Mouse (Mus musculus): Measurements from ENCODE around the gene Inpp5a. TPM values are rescaled to one million over a fixed set of nuclear protein-coding genes. Genes with fewer than 3 reads are reported as not detected.

Inpp5a gene
- polyA plus RNA-seq, 1 experiment from 2014 or later: 34.1 TPM

DNA sequence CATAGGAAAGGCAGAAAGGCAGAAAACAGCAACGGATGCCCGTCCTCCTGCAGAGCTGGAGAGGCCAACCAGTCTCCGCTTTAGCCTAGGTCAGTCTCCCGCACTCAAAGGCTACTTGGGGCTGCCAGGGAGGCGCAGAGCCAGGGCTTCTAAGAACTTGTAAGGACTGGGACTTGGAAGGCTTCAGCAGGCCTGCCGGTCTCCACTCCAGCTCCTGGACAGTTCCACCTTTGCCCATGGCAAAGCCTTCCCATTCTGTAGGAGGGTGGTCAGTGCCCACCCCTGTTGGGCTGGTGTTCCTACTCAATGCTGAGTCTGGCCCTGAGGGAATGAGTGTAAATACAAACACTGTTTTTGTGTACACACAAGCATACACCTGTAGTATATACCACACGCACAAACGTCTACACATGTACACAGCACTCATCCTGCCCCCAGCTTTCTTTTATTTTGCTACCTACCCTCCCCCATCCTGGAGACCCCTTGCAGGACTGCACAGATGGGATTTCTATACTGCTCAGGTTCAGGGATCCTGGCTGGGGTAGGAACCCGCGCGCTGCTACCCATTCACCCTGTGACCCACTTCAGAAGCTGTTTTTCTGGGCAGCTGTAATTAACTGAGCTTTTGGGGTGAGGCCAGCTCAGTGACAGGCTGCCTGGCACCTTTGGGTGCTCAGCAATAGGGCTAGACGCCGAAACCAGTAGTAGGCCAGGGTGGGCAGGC is 25.5 kb upstream of the Inpp5a start:
- peak overlapping the region; percentile 40 for H3K4me2 ChIP-seq (replicated peaks)
- no peaks in the 10 kb centered on the region for H3K9me3 ChIP-seq
- no peaks in the 10 kb centered on the region for H3K27me3 ChIP-seq
- no peak overlapping the region for H3K9ac ChIP-seq
- H3K4me1 ChIP-seq: peaks cover 29% of the 10 kb centered on the region
- ATAC-seq (ENCODE audit: insufficient number of reproducible peaks, insufficient read depth, low FRiP score, low TSS enrichment): peak; percentile 35
- H3K36me3 ChIP-seq: no peaks in the 10 kb centered on the region
- WGBS: 44% methylated on average over 13 of the region's 13 CpGs
- peak overlapping the region; percentile 85 for H3K27ac ChIP-seq
- no peak overlapping the region for H3K4me3 ChIP-seq

DNA sequence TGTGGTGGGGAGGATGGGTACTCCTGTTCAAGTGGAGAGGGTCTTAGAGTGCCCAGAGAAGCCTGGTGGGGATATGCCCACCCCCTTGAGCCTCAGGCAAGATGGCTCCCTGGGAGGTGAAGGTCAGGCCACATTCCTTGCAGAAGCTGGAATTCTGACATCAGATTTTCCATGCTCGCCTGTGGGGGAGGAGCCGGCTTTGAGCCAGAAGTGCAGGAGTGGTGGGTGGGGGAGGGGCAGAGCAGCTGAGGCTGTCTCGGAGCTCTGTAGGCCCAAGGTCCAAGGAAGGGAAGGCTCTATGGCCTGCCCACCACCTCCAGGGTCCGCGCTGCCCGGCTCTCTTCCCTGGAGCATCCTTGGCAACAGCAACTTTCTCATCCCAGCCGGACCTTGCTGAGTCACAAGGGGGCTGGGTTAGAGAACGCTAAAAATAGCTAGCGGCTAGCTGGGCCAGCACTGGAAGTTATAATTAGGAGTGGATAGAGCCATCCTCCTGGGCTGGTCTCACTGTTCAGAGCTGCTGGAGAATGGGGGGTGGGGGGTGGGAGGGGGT is 24.8 kb upstream of the Inpp5a start:
- H3K4me3 ChIP-seq: no peak overlapping the region
- H3K4me1 ChIP-seq: peaks cover 34% of the 10 kb centered on the region
- H3K4me2 ChIP-seq (replicated peaks): peak overlapping the region; percentile 40
- no peaks in the 10 kb centered on the region for H3K27me3 ChIP-seq
- peak overlapping the region; percentile 85 for H3K27ac ChIP-seq
- no peak overlapping the region for H3K9ac ChIP-seq
- 4% methylated on average over 9 of the region's 9 CpGs for WGBS
- peak; percentile 57 for ATAC-seq (ENCODE audit: insufficient number of reproducible peaks, insufficient read depth, low FRiP score, low TSS enrichment)
- no peaks in the 10 kb centered on the region for H3K9me3 ChIP-seq
- H3K36me3 ChIP-seq: no peaks in the 10 kb centered on the region

DNA sequence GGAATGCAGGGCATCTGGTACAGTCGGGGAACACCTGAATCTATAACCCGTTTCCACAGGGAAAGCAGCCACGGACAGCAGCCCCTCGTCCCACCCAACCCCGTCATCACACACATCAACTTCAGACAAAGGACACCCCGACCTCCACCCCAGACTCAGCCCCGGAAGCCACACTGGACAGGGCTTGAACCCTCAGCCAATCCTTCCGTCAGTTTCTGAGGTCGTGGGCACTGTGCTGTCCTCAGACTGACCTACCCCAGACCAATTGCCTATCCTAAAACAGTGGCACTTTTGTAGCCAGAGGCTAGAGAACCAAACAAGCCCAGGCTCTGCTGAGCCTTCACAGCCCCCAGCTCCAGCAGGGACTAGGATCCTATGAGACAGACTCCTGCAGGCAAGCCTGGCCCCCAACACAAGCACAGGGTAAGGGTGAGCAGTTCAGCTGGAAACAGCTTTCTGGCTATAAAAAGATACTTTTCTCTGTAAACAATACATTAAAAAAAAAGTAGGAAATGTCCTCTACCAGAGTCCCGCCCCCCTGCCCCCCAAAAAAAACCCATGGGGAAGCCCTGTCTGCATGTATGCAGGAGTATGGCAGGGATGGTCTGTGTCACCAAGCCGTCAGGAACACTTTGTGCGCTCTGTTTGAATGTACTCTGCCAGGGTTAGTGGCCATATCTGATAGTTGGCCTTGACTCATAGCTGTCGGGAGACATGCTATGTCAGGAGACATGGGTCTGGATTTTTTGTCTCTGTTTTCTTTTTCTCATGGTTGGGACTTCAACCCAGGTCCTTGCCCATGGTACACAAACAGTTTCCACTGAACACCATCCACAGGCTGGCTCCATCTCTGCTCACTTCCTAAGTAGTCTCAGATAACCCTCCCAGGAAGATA is 23.7 kb upstream of the Inpp5a start:
- H3K4me3 ChIP-seq: no peak overlapping the region
- H3K27me3 ChIP-seq: no peaks in the 10 kb centered on the region
- H3K36me3 ChIP-seq: no peaks in the 10 kb centered on the region
- 69% methylated on average over 13 of the region's 13 CpGs for WGBS
- H3K9me3 ChIP-seq: no peaks in the 10 kb centered on the region
- no peak overlapping the region for H3K4me2 ChIP-seq (replicated peaks)
- ATAC-seq (ENCODE audit: insufficient number of reproducible peaks, insufficient read depth, low FRiP score, low TSS enrichment): no peak
- peaks cover 42% of the 10 kb centered on the region for H3K4me1 ChIP-seq
- no peak overlapping the region for H3K9ac ChIP-seq
- peak overlapping the region; percentile 85 for H3K27ac ChIP-seq

DNA sequence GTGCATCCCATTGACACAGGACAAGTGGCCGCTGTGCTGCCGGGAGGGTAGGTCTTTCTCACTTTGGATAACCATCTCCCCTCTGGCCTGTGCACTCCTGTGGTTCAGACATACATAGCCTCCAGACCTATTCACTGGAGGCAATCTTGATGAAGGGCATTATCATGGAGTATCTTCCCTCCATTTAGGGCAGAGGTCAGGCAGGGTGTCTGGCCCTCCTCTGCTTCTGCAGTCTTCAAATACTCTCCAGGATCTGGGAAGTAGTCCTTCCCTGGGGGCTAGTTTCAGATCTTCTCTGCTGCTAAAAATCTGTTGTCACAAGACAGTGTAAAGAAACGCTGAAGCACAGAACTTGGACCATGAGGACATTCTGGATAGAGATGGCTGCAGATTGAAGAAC is 22.8 kb upstream of the Inpp5a start:
- H3K4me3 ChIP-seq: no peak overlapping the region
- H3K4me2 ChIP-seq (replicated peaks): no peak overlapping the region
- H3K9me3 ChIP-seq: no peaks in the 10 kb centered on the region
- H3K4me1 ChIP-seq: peaks cover 43% of the 10 kb centered on the region
- H3K27me3 ChIP-seq: no peaks in the 10 kb centered on the region
- H3K36me3 ChIP-seq: no peaks in the 10 kb centered on the region
- H3K9ac ChIP-seq: no peak overlapping the region
- H3K27ac ChIP-seq: no peak overlapping the region
- 74% methylated on average over 3 of the region's 3 CpGs for WGBS
- no peak for ATAC-seq (ENCODE audit: insufficient number of reproducible peaks, insufficient read depth, low FRiP score, low TSS enrichment)

DNA sequence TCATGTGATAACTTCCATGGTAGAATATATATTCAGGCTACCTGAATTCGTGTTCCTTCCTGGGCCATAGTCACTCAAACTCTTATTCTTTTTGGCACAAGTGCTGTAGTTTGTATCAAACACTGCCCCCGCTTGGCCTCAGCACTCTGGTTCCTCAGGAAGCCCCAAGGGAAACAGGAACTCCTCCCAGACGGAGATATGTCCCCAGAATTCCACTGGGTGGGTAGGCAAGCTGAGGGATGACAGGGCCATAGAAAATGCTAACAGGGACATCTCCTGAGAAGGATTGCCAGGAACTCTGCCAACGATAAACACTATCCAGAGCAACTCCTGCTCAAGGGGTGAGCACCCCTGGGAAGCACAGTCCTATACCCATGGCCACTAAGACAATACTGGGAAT is 22.4 kb upstream of the Inpp5a start:
- no peak for ATAC-seq (ENCODE audit: insufficient number of reproducible peaks, insufficient read depth, low FRiP score, low TSS enrichment)
- Histone ChIP-seq H3K4me2 (replicated peaks) (no peak overlapping the region), H3K27ac (no peak overlapping the region), H3K9ac (no peak overlapping the region), H3K36me3 (no peaks in the 10 kb centered on the region), H3K4me3 (no peak overlapping the region), H3K4me1 (peaks cover 43% of the 10 kb centered on the region), H3K9me3 (no peaks in the 10 kb centered on the region), H3K27me3 (no peaks in the 10 kb centered on the region)
- 68% methylated on average over 4 of the region's 4 CpGs for WGBS

DNA sequence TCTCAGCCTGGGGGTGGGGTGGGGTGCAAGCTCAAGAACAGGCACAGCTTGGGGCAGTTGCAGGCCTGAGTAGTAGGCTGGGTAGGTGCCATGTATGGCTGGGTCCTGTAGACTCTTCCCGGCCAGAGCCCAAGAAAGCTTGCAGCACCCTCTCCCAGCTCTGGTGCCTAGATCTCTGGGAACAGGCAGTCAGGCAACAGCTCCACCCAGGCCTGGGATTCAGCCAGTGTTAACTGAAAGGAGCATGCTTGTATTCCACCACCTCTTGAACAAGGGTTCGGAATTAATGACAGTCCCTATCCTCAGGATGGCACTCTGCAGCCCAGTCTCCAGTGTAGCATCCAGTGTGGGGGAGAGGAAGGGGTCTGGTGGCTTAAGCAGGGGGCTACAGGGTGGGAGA is 20.7 kb upstream of the Inpp5a start:
- Histone ChIP-seq H3K9ac (no peak overlapping the region), H3K4me1 (peaks cover 40% of the 10 kb centered on the region), H3K36me3 (no peaks in the 10 kb centered on the region), H3K4me3 (no peak overlapping the region), H3K27ac (peak overlapping the region; percentile 90), H3K27me3 (no peaks in the 10 kb centered on the region), H3K4me2 (replicated peaks) (no peak overlapping the region), H3K9me3 (no peaks in the 10 kb centered on the region)
- ATAC-seq (ENCODE audit: insufficient number of reproducible peaks, insufficient read depth, low FRiP score, low TSS enrichment): no peak
- 90% methylated on average over 2 of the region's 2 CpGs for WGBS

DNA sequence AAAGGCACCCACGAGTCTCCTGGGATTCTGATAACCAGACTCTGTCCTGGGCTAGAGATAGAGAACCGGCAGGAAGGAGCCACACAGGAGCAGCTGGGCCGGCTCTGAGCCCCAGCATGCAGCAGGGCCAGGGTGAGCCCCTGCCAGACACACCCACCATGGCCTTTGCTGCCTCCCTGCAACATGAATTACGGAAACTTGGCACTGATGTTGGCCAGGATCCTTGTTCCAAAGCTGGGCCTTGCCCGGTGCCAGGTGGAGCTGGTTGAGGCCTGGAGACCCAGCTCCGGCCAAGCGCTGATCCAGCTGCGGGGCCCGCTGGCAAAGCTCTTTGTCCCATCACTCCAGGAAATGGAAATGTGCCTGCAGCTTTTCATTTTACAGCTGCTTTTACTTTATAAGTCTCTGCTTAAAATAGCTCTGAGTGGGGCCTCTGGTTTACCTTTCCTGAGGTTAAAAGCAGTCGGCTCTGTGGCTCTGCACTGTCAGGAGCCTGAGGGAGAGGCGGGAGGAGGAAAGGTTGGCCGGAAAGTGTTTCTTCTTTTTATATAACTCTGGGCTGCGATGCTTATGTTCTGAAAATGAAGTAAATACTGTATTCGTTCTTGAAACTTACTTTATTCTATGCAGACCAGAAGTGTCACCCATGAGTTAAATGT is 20.1 kb upstream of the Inpp5a start:
- Histone ChIP-seq H3K27ac (peak overlapping the region; percentile 90), H3K36me3 (no peaks in the 10 kb centered on the region), H3K9me3 (no peaks in the 10 kb centered on the region), H3K4me3 (no peak overlapping the region), H3K9ac (no peak overlapping the region), H3K4me1 (peaks cover 34% of the 10 kb centered on the region), H3K27me3 (no peaks in the 10 kb centered on the region), H3K4me2 (replicated peaks) (no peak overlapping the region)
- 42% methylated on average over 14 of the region's 14 CpGs for WGBS
- no peak for ATAC-seq (ENCODE audit: insufficient number of reproducible peaks, insufficient read depth, low FRiP score, low TSS enrichment)

DNA sequence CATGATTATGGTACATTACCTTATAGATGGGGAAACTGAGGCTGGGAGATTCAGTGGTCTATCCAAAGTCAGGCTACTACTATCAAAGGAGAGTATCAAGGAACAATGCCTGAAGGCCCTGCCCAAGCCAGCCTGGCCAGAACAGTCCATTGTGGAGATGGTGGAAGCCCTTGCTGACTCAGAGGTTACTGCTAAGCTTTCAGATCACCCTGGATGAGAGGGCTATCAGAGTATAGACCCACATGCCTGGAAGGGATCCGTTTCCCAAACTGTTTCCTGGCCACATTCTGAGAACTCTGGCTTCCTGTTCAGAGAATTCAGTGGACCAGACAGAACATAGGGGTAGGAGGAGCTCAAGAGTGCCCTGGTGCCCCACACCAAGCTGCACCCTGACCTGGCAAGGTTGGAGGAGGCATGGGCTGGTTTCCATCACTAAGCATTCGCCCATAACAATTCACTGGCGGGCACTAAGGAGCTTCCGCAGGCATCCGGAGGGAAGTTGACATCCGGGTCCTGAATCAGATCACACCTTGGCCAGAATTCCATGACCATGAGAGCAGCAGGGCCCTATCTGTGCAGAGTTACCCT is 19.3 kb upstream of the Inpp5a start:
- peak overlapping the region; percentile 90; the same call in 1 of the 2 replicates for H3K27ac ChIP-seq
- H3K4me3 ChIP-seq: no peak overlapping the region
- 85% methylated on average over 6 of the region's 6 CpGs for WGBS
- ATAC-seq (ENCODE audit: insufficient number of reproducible peaks, insufficient read depth, low FRiP score, low TSS enrichment): no peak
- no peaks in the 10 kb centered on the region for H3K27me3 ChIP-seq
- no peak overlapping the region for H3K4me2 ChIP-seq (replicated peaks)
- no peaks in the 10 kb centered on the region for H3K36me3 ChIP-seq
- H3K9me3 ChIP-seq: no peaks in the 10 kb centered on the region
- no peak overlapping the region for H3K9ac ChIP-seq
- peaks cover 27% of the 10 kb centered on the region for H3K4me1 ChIP-seq

DNA sequence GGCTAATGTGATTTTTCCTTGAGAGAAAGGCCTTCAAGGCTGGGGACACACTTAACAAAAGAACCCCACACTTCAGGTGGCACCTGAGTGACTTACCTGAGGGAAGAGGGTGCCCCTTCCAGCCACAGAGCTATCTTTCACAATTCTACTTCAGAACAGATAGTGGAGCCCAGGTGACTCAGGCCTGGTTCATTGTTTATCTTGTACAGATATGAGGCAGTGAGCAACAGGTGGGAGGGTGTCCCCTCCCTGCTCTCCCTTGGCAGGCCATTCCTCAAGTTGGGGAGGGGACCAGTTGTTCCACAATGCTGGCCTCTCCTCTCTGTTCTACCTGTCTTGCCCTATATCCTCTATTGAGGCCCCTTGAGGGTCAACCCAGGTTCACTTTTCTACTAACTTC is 17.5 kb upstream of the Inpp5a start:
- Histone ChIP-seq H3K36me3 (no peaks in the 10 kb centered on the region), H3K27ac (no peak overlapping the region), H3K27me3 (no peaks in the 10 kb centered on the region), H3K4me3 (no peak overlapping the region), H3K9me3 (no peaks in the 10 kb centered on the region), H3K4me1 (peaks cover 20% of the 10 kb centered on the region), H3K9ac (no peak overlapping the region), H3K4me2 (replicated peaks) (no peak overlapping the region)
- no peak for ATAC-seq (ENCODE audit: insufficient number of reproducible peaks, insufficient read depth, low FRiP score, low TSS enrichment)

DNA sequence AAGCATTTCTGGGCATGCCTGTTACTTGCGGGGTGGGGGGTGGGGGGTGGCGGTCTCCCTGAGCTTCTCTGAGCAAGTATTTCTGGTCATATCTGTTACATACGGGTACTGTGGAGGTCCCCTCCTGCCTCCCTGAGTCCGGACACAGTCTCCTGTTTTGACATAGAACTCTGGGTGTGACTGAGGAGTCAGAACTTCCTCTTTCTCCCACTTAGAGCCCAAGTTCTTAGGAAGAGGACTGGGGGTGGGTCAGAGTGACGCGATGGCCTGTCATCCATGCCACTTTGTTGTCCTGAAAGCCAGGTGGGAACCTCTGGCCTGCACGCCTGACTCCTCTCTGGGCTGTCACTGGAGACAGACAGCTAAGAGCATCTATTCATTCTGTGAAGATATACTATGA is 11.5 kb upstream of the Inpp5a start:
- ATAC-seq (ENCODE audit: insufficient number of reproducible peaks, insufficient read depth, low FRiP score, low TSS enrichment): no peak
- Histone ChIP-seq H3K9ac (no peak overlapping the region), H3K27ac (no peak overlapping the region), H3K36me3 (no peaks in the 10 kb centered on the region), H3K27me3 (no peaks in the 10 kb centered on the region), H3K4me2 (replicated peaks) (no peak overlapping the region), H3K4me3 (no peak overlapping the region), H3K4me1 (no peaks in the 10 kb centered on the region), H3K9me3 (no peaks in the 10 kb centered on the region)
- 69% methylated on average over 7 of the region's 7 CpGs for WGBS

DNA sequence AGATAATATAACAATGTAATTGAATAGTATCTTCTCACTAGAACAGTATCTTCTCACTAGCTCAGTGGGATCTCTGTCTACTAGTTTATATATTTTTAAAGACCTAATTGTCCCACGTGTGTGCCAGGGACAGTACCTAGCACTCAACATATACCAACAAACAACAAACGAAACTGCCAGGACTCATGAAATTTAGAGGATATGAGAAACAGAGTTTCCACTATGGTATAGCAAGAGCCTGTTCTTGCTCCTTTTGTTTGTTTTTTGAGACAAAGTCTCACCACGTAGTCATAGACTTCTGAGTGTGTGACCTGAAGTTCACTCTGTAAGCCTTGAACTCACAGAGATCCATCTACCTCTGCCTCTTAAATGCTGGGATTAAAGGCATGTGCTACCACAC is 10.6 kb upstream of the Inpp5a start:
- no peak for ATAC-seq (ENCODE audit: insufficient number of reproducible peaks, insufficient read depth, low FRiP score, low TSS enrichment)
- Histone ChIP-seq H3K27ac (no peak overlapping the region), H3K9ac (no peak overlapping the region), H3K4me2 (replicated peaks) (no peak overlapping the region), H3K27me3 (no peaks in the 10 kb centered on the region), H3K4me3 (no peak overlapping the region), H3K9me3 (no peaks in the 10 kb centered on the region), H3K36me3 (no peaks in the 10 kb centered on the region), H3K4me1 (no peaks in the 10 kb centered on the region)
- WGBS: 85% methylated on average over 3 of the region's 3 CpGs

Measured in embryonic facial prominence, embryonic 12.5 days (tissue).